Mouse (Mus musculus) liver, postnatal 0 days (tissue): ENCODE results near the gene Lrguk.

Experiments used
- CTCF ChIP-seq: sonication (generic); IDR thresholded peaks from 2 replicates; pipeline ENCODE4 v1.5.1; 2016; ENCODE audit warnings: antibody characterized with exemption, low read depth
- EP300 ChIP-seq: IDR thresholded peaks from 2 replicates; pipeline ENCODE4 v1.6.1; 2016; ENCODE audit warnings: antibody characterized with exemption, low read depth, mild to moderate bottlenecking

DNA sequence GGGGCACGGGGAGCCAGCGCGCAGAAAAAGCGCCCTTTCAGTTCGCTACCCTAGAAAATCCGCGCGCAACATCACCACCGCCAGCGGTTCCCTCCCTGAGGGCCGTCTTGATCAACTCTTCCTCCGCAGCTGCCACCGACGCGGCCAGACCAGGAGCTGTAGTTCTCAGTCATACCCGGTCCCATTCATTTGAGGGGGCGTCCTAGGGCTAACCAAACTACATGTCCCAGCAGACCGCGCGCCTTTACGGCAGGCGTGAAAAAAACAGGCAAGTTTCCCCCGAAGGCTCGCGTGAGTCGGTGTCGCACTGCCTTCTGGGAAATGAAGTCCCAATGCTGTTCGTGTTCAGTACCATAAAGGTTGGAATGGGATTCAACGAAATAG lies 147.6 kb downstream of the Lrguk start, which contains the start of gene Slc35b4:
- TF ChIP-seq CTCF (0 out of 2 replicates have a peak, but pooled peaks have one; percentile 13), EP300 (no peak)
